Mouse (Mus musculus) layer of hippocampus, adult 18-20 months (tissue): ENCODE measurements around the gene Nipal1. TPM values are rescaled to one million over a fixed set of nuclear protein-coding genes. Genes with fewer than 3 reads are reported as not detected.

Experiments used
- total RNA-seq, 2 experiments: library from RNA; stranded (reverse); gene quantifications; 2 replicates each; pipeline ENCODE4 v1.2.3; 2021

The Nipal1 gene
- total RNA-seq, 2 experiments from 2014 or later = not detected

Other genes starting within 250 kb of the Nipal1 start
- under 1 TPM; 0.08 to 0.20 TPM for gene Corin, start 143.3 kb upstream of the Nipal1 start, total RNA-seq
- 10 to 100 TPM; 13.4 to 15.1 TPM for gene Nfxl1, start 88.1 kb upstream of the Nipal1 start, total RNA-seq
- not detected for gene Zar1, start 66.5 kb upstream of the Nipal1 start, total RNA-seq
- under 1 TPM in 1 of 2 experiments, not detected in 1; 0.23 TPM for gene Gm5868, start 60.2 kb upstream of the Nipal1 start, total RNA-seq
- gene Cnga1, start 3.5 kb upstream of the Nipal1 start, total RNA-seq = not detected
- not detected for gene Txk, start 105.0 kb downstream of the Nipal1 start, total RNA-seq
- gene Tec, start 220.7 kb downstream of the Nipal1 start, total RNA-seq = 1 to 10 TPM; 1.2 to 1.7 TPM